Mouse (Mus musculus): Measurements from ENCODE around the gene Scn8a.

The Scn8a gene

DNA sequence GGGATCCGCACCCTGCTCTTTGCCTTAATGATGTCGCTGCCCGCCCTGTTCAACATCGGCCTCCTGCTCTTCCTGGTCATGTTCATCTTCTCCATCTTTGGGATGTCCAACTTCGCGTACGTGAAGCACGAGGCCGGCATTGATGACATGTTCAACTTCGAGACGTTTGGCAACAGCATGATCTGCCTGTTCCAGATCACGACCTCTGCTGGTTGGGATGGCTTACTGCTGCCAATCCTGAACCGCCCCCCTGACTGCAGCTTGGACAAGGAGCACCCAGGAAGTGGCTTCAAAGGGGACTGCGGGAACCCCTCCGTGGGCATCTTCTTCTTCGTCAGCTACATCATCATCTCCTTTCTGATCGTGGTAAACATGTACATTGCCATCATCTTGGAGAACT is 170.0 kb downstream of the Scn8a start:
- DNase-seq (ENCODE audit: low spot score in 2 of 2), result no peak

DNA sequence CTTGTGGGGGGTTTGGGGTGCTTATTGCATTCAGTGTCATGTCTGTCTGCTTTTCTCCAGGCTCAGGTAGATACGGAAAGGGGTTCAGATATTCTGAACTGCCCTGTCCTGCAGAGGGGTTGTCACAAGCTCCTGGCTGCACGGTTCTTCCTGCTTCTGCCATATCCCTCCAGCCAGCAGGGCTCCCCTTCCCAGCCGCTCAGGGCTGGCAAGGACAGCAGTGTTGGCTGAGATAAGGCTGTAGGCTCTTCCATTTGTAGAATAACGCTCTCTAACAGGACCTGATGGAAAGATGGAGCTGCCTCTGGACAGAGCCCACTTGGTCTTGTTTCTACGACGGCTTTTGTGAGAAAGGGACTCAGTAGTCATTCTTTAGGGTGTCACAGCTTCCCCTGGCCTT is 172.3 kb downstream of the Scn8a start:
- DNase-seq (ENCODE audit: low spot score in 2 of 2), result no peak

DNA sequence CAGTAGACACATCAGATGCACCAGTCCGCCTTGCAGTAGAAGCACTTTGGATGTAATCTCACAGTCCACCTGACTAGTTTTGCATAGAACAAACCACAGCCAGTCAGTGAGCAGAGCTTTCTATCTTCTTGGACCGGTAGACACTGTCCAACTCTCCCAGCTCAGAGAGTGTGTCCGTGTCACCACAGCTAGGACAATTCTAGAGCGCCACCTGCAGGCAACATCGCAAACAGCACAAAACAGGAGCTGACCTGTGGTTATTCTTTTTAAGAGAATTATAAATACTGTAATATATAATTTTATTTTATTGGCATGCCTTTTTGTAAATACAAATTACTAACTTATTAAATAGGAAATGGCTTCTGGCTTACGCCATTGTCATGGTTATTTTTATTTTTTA is 173.0 kb downstream of the Scn8a start:
- peak; percentile 50 to 66 for DNase-seq (ENCODE audit: low spot score in 2 of 2)

DNA sequence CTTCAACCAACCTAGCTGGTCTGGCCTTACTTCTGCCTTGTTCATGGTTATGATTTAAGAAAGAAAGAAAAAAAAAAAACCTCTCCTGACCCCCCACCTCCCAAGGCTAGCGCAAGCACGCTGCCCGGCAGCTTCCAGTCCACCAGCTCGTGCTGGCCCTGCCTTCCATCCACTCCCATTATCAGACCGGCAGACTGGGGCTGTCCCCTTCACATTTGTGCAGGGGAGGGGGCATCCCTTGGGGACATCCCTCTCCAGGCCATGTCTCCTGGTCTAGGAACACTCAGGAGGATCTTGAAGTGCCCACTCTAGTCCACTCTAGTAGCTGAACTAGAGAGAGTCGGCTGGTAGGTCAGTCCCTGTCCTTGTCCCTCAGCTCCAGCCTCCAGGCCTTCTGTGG is 174.9 kb downstream of the Scn8a start:
- no peak for DNase-seq (ENCODE audit: low spot score in 2 of 2)

DNA sequence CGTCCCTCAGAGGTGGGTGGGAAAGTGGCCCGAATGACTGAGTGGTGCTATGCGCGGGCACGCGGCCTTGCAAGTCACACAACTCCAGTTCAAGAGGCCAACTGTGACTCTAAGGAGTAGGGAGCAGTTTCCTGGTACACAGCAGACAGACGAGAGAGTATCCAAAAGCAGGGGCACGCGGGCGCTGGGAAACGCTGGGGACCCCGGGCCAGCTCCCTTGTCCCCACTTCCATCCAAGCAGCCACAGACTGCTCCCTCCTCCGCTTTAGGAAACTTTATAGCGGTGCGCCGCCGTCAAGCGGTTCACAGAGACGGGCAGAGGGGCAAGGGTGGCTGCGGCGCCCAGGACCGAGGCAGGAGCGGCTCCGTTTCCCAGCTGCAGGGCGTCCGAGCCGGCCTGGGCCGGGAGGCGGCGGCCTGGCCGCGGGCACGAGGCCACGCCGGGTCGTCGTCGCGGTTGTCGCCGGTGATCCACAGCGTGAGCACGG is 176.4 kb downstream of the Scn8a start:
- DNase-seq (ENCODE audit: low spot score in 2 of 2), result no peak

DNA sequence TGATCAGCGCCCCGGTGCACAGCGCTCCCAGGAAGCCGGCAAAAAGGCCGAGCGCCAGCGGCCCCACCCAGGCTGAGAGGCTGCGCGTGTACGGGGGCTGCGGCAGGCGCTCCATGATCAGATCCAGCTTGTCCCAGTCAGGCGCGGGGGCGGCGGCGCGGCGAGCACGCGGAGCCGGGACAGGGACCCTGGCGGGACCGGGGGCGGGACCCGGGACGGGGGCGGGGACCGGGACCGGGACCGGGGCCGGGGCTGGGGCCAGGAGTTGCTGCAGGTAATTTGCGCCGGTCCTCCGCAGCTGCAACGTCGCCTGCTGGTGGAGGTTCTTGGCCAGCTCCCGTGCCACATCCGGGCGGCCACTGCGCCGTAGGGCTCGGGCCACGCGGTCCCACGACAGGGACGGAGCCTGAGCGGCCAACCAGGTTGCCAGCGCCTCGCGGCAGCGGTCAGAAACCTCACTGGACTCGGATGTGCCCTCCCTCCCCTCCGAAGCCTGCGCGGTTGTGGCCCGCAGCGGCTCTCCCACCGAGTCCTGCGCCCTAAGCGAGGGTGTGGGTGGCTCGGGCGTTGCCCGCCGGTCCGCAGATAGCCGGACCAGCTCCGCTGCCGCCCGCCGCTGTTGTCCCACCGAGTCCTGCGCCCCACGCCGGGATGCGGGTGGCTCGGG is 177.0 kb downstream of the Scn8a start:
- peak; percentile 47 to 51 for DNase-seq (ENCODE audit: low spot score in 2 of 2)

DNA sequence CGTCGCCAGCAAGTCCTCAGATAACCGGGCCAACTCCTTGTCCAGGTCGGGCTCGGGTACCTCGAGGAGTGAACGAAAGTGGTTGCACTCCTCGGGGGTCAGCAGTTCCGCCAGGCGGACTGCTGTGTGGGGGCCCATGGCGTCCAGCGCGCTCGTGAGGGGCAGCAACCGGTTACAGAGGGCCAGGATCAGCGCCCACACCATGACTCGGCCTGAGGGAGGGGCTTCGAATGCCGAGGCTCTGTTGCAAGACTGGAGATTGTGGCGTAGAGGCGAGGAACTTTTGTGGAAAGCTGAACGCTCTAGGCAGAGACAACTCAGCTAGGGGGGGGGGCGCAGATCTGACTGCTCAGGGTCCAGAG is 177.5 kb downstream of the Scn8a start, which contains the start of gene Gm47841:
TSS of gene Gm47841 (minus strand) at position 204 of the 362 bp plus-strand sequence.
- DNase-seq (ENCODE audit: low spot score in 2 of 2), result no peak

DNA sequence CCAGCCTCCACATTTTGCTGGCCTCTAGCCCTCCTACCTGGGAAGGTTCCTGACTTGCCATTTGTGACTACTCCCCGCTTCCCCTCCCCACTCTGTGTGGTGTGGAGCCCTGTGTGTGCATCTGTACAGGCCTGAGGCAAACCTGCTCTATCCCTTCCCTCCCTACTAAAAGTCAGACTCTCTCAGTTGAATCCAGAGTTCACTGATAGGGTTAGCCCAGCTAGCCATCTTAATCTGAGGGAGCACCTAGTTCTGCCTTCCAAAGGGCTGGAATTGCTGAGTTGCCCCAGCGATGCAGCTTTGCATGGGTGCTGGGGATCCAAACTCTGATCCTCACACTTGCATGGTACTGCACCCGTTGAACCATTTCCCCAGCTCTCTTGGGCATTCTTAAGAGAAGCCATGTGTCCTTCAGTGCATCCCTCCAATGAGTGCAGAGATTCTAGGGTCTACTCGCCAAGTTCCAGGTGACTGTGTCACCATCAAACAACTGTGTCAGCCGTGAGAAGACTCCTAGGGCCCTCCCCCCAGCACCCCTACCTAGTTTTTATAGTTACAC is 178.8 kb downstream of the Scn8a start:
- no peak for DNase-seq (ENCODE audit: low spot score in 2 of 2)

DNA sequence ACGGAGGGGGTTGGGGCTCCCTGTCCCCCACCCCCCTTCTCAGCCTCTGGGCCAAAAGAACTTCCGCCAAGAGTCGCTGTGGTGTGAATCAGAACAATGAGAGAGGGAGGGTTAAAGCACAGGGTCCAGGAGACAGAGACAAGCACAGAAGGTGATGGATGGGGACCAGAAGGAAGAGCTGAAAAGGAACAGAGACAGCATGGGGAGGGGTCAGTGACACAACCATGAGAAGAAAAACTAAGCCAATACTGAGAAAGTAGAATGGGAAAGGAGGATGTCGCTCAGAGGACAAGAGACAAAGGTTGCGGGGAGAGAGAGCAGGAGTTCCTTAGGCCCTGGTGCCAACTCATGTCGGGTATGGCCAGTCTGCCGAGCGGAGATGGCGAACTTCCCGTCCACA is 182.2 kb downstream of the Scn8a start:
- no peak for DNase-seq (ENCODE audit: low spot score in 2 of 2)

DNA sequence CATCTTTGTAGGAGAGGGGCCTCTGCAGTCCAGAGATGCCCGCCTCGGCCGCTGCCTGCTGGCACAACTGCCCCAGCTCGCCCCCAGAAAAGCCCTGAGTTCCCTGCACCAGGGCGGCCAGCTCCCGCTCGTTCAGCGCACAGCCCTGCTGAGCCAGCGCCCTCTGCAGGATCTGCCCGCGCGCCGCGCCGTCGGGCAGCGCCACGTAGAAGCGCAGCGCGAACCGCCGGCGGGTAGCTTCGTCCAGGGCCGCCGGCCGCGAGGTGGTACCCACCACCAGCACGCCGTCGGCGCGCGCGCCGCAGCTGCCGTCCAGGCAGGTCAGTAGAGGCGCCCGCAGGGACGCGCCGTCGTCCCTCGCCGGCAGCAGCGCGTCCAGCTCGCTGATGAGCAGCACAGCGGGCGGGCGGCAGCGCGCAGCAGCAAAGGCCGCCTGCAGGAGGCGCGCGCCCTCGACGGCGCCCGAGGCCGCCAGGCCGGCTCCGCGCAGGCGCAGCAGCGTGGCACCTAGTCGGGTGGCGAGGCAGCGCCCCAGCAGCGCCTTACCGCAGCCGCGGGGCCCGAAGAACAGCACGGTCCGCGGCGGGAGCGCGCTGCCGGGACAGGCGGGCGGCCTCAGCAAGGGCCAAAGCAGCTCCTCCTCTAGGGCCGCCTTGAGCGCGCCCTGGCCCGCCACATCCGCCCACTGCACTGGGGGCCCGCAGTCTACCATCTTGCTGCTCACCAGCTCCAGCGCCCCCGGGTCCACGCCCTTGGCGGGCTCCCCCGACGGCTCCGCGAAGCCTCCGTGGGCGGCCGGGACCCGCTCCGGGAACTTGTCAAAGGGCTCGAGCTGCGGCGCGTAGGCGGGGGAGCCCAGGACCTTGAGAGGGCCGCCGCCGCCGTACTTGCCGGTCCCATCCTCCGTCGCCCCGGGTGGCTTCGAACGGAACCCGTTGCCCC is 183.2 kb downstream of the Scn8a start:
- DNase-seq (ENCODE audit: low spot score in 2 of 2), result no peak

DNA sequence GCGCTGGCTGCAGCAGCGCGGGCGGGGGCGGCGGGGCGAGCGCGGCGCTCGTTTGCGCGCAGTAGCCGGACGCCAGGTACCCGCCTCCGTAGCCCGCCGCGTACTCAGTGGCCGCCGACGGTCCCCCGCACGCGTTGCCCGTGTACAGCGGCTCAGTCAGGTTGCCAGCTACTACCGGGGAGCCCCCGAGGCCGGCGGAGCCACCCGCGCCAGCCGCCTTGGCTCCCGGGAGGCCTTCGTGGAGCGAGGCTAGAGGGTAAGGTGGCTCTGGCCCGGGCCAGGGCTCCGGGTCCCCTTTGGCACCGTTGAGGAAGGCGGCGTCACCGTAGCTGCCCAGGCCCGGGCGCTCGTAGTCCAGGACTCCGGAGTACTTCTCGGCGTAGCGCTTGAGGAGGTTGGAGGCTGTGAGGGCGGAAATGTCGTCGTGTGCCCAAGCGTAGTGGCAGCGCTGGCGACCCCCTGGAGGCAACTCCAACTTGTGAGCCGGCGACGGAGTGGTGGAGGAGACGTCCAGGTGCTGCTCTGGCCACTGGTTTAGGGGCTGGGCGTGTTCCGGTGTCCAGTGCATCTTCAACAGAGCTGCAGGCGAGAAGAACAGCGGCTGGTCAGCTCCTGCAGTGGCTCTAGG is 184.3 kb downstream of the Scn8a start:
- DNase-seq (ENCODE audit: low spot score in 2 of 2), result no peak

DNA sequence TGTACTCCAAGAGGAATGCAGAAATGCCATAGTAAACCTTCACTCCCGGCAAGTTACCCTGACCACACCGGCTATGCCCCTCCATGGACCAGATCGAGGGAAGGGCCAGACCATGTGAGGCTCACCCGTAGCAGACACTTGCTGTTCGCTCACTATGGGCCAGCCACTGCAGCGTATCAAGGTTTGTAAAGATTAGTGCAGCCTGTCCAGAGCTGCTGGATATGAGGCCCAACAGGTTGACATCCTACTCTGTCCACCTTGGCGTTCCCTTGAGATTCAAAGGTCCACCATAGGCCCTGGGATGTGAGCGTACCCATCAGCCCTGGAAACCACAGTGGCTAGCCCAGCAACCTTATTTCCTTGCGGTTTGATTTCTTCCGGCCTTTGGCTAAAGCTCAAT is 184.9 kb downstream of the Scn8a start:
- no peak for DNase-seq (ENCODE audit: low spot score in 2 of 2)

DNA sequence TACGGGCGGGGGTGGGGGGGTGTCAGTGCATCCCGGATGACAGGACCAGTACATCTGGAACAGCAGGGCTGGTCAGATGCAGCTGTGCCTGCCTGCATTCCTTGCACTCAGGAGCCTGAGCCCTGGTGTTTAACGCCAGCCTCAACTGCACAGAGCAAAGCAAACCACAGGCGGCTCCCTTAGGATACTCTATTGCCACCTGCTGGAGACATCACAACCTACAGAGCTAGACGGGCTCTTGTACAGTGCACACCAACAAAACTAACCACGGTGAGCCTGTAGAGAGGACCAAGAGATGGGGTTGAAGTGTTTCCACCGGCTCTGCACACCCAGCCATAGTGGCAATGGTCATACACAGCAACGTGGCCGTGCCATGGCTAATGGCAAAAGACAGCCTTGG is 186.6 kb downstream of the Scn8a start:
- DNase-seq (ENCODE audit: low spot score in 2 of 2), result peak; percentile 31 to 39

DNA sequence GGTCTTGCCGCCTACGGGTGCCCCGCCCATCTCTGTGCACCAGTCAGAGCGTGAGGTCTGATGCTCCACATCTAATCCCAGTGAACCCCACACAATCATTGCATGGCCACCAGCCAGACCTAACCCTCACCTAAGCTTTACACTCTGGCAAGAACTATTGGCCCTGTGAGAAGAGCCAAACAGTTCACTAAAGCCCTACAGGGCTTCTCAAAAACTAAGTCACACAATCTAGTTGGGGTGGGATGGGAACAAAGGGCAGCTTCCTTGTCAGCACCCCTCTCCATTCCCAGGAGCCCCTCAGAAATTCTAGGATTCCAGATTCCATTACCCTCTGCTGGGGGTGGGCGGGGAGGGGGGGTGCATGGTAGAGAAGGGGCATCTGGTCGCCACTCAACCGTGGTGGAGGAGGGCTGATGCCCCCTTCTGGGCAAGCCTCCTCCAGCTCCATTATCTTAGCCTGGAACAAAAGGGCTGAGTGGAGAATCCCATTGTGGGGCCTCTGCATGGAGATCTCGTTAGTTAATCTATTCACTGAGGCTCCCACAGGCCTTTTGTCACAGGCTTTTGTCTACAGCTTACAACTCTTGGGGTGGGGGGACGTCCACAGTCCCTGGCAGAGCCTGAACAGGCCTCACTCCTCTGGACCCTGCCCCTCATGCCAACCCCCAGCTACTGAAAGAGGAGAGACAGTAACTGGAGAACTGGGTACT is 190.1 kb downstream of the Scn8a start:
- DNase-seq (ENCODE audit: low spot score in 2 of 2), result no peak

DNA sequence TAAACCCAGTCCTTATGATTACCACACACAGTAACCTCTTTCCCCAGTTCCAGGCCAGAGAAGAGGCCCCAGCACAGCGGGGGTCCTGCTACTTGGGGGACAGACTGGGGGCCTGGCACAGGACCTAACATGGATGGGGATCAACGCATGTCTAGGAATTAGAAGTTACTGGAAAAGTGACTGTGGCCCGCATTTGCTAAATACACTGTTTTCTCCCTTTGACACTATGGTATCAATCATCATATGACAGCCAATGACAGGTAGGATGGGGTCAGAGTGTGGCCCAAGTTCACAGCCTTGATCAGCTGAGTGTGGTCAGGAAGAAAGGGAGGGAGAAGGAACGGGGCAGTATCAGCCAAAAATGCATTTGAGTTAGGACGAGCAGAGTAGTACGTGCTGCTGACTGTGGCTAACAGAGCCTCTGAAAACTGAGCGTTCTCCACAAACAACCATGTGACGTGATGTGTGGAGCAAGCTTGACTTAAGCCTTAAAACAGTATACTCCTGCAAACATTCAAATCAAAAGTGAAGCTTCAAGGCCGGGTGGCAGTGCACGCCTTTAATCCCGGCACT is 190.7 kb downstream of the Scn8a start:
- no peak for DNase-seq (ENCODE audit: low spot score in 2 of 2)

DNA sequence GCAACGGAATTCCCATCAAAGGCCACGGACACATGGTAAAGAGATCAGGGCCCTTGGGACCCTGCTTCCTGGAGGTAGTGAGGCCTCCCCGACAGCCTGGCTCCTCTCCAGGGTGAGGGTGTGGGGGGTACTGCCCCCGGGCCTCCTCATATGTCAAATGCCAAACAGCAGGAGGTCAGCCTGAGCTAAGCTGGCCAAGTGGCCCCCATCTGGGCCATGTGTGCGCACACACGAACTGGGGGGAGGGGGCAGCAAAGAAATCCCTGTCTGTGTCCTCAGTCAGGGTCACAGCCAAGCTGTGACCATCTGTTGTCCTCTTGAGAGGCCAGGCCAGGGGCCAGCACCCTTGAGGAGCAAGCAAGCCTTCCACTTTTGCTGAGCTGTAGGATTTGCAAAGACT is 195.4 kb downstream of the Scn8a start:
- DNase-seq (ENCODE audit: low spot score in 2 of 2), result no peak

DNA sequence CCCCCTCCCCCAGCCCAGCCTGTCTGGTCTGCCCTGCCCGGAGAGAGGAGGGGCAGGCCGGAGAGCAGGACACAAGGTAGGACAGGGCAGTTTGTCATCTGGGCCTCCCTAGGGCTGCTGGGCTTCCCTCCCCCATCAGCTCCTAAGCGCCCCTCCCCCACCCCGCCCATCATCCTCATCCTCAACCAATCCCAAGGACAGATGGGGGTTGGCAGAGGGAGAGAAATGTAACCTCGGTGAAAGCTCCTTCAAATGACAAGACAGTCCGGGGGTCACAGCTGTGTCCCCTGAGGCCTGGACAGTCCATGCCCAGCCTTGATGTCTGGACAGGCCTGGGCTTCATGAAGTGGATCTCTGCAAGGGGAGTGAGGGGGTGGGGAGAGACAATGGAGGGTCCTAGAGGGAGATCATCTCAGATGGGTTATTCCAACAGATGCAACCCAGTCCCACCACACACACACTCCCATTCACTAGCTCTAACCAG is 196.7 kb downstream of the Scn8a start:
- no peak for DNase-seq (ENCODE audit: low spot score in 2 of 2)

DNA sequence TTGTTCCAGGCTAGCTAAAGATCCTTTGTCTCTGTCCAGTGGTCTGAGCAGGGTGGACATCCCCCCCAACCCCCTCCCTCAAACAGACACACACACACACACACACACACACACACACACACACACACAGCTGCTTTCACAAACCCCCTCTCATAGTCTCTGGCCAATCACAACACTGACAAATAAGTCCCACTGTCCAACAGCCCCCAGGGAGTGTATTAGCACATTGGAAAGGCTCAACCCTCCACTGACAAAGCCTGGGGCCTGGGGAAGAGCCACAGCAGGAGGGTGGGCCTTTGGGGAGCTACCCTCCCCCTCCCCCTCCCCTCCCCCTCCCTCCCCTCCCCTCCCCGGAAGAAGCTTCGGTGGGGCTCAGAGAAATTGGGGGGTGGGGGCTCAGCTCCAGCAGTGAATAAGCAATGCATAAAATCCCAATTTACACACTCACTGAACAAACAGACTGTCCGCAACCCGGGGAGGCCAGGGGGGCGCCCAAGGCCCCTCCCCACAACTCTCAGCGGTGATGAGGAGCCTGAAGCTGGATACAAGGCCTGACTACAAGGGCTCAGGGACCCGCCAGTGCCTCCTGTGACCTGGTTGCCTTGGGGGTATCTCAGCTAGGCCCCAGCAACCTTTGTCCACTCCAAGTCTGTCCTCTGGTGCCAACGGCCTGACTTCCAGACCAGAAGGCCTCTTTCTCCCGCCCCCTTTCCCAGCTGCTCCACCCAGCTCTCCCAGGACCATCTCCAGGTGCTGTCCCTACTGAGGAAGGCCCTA is 197.4 kb downstream of the Scn8a start:
- DNase-seq (ENCODE audit: low spot score in 2 of 2), result no peak

DNA sequence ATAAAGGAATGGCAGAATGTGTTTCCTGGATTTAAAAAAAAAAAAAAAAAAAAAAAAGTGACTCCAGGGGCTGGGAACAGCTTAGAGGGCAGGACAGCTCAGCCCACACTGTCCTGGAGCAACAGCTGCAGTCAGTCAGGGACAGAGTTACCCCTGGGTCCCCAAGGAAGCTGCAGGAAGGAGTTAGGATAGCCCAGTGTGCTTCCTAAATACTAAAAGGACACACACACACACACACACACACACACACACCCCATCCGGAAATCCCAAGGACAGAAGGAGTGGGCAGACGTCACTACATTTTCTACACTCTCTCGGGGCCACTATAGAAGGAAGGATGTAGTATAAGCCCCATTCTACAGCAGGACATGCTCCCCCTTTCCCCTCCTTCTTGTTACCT is 198.4 kb downstream of the Scn8a start:
- no peak for DNase-seq (ENCODE audit: low spot score in 2 of 2)

DNA sequence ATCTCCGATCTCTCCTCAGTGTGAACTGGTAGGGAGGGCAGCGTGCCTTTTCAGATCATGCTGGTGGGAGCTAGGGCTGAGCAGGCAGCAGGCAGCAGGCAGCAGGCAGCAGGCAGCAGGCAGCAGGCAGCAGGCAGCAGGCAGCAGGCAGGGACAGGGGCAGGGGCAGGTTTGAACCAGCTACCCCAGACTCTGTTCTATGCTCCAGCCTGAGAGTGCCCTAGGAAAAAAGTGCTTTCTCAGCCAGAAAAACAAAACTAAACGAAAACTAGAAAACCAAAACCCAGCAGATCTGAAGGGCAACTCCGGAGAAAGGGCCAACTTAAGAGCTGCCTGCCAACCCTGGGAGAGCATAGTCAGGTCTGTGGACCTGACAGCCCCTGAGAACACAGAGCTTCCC is 199.0 kb downstream of the Scn8a start:
- no peak for DNase-seq (ENCODE audit: low spot score in 2 of 2)
